Mouse (Mus musculus) cortical plate, adult 2 months (tissue): ENCODE results near the gene Rora.

ENCODE experiments used
- CTCF ChIP-seq: fragments of 200-500 bp; IDR thresholded peaks from 2 replicates; pipeline ENCODE4 v1.5.1; 2011; ENCODE audit warnings: mild to moderate bottlenecking, control low read depth, low read length; ENCODE audit not compliant: insufficient read depth; ENCODE audit errors: extremely low read depth
- POLR2A ChIP-seq: fragments of 200-500 bp; IDR thresholded peaks from 2 replicates; pipeline ENCODE4 v1.6.1; 2011; ENCODE audit warnings: mild to moderate bottlenecking, low read length, control low read depth; ENCODE audit not compliant: insufficient read depth; ENCODE audit errors: extremely low read depth

DNA sequence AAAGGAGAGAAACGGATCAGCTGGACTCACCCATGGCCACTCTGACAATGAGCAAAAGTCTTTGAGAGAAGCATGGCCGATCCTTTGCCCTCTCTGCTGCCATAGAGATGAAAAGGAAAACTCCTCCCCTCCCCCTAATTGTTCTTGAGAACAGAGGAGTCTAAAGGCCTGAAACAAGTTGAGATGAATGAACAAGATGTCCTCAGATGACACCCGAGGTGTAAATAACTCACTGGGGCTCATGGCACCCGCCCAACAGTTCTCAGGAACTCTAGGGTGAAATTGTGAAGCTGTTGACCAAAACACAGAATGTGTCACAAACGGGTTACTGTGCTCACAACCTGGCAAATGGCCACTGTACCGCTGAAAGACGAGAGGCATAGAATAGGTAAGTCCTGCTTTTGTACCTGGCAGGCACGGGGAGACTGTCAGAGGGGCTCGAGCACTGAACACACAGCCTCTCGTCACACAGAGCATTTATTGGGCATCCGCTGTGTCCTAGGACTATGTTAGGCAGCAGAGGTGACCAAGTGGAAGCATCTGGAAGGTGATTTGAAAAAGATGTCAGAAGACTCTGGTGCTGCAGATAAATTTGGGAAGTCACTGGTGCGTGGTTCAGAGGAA, 467.6 kb downstream of the Rora start:
- TF ChIP-seq CTCF = no peak
- TF ChIP-seq POLR2A = no peak
